9 mouse cellular contexts compared by ENCODE assay signal in the genomic region with DNA sequence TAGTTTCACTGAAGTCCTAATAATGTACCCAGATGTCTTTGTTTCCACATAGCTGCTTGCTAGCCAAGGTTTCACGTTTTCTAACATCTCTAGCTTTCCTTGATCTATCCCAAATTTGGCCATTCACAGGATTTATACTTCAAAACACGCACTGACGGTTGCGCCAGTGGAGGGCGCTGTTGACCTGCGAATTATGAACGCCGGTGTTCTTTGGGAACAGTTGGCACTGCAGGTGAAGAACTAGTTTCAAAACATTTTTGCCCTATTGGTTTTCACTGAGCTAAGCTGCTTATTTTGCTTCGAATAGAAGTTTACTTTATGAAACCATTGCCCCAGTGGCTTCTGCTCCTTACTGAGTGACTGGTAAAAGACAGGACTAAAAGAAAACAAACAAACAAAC.
A peak's percentile ranks its signal among the peaks of the same experiment; 100 is the strongest.
DNase-seq lines count a peak whose midpoint lies in the region; ATAC-seq lines count a peak whose summit lies in the region.
"Had no signal": no experiment of that assay in that cellular context is flagged by ENCODE, and none has a peak within 500 bp of the region (broad histone marks: within the 10 kb centered on the region; RNA-seq: fewer than 3 reads in every experiment).

No protein-coding gene starts in this region.

- H3K4me3 ChIP-seq in liver, embryonic 11.5 days (ENCODE audit: low read depth, low read length): no peak overlapping the region
- H3K4me3 ChIP-seq: midbrain, embryonic 12.5 days had no signal

- peak; percentile 60 for DNase-seq in adrenal gland, postnatal 10 days
- no peak for DNase-seq in adrenal gland, adult 2 months
- DNase-seq in liver: peak; percentile 26
- DNase-seq in liver, embryonic 11.5 days (ENCODE audit: low spot score): no peak
- DNase-seq in cerebellum, postnatal 25 days: peak; percentile 24 to 62
- peak; percentile 28 to 36 for DNase-seq in layer of hippocampus, postnatal 14 days (ENCODE audit: low spot score in 2 of 2)
- peak; percentile 19 for DNase-seq in right cerebral cortex, postnatal 4 days
- no peak for DNase-seq in lung, postnatal 14 days

- no peak for ATAC-seq in liver, embryonic 11.5 days (replicated peaks; ENCODE audit: low FRiP score)

- H3K27ac ChIP-seq in liver, embryonic 11.5 days (ENCODE audit: low read depth, low read length): no peak overlapping the region
- H3K27ac ChIP-seq: midbrain, embryonic 12.5 days had no signal

- no peak overlapping the region for H3K4me2 ChIP-seq in liver, embryonic 11.5 days
- H3K4me2 ChIP-seq: midbrain, embryonic 12.5 days had no signal

- no peaks in the 10 kb centered on the region for H3K4me1 ChIP-seq in liver, embryonic 11.5 days (replicated peaks; ENCODE audit: control insufficient read depth, insufficient read depth, low read length)
- H3K4me1 ChIP-seq: midbrain, embryonic 12.5 days had no signal

- no peaks in the 10 kb centered on the region for H3K9me3 ChIP-seq in liver, embryonic 11.5 days (ENCODE audit: control insufficient read depth, low read length)
- H3K9me3 ChIP-seq: midbrain, embryonic 12.5 days had no signal

- H3K27me3 ChIP-seq in liver, embryonic 11.5 days (replicated peaks; ENCODE audit: control insufficient read depth, insufficient read depth, low read length): no peaks in the 10 kb centered on the region
- H3K27me3 ChIP-seq: midbrain, embryonic 12.5 days had no signal

- WGBS in liver, embryonic 11.5 days: 5% methylated on average over 9 of the region's 9 CpGs

- H3K9ac ChIP-seq in liver, embryonic 11.5 days (ENCODE audit: low read depth, low read length): no peak overlapping the region
- H3K9ac ChIP-seq: midbrain, embryonic 12.5 days had no signal

- no peaks in the 10 kb centered on the region for H3K36me3 ChIP-seq in liver, embryonic 11.5 days (ENCODE audit: control insufficient read depth, insufficient read depth, low read length)
- H3K36me3 ChIP-seq: midbrain, embryonic 12.5 days had no signal

Comparison
In these comparisons a context has a peak if more than half of its experiments do, and no peak if none do; other contexts are left out.
1. DNase-seq: peak in adrenal gland, postnatal 10 days (single experiment), liver (single experiment), cerebellum, postnatal 25 days (2 of 2), layer of hippocampus, postnatal 14 days (2 of 2) and right cerebral cortex, postnatal 4 days (single experiment); none in adrenal gland, adult 2 months (single experiment), liver, embryonic 11.5 days (single experiment) and lung, postnatal 14 days (single experiment).